Mouse (Mus musculus) liver, adult 2 months (tissue): ENCODE measurements around the gene Ahctf1. TPM values are rescaled to one million over a fixed set of nuclear protein-coding genes. Genes with fewer than 3 reads are reported as not detected.
A peak's percentile ranks its signal among the peaks of the same experiment; 100 is the strongest.
"Not testable (repeated sequence)": the region's sequence is repeated elsewhere in the genome, so short reads cannot be mapped to it uniquely, and the experiment has no call there.

Experiments
- DNase-seq: peaks from one replicate; pipeline ENCODE4 v3.0.0-alpha.2; 2011; ENCODE audit warnings: low read depth, low spot score; ENCODE audit errors: extremely low read depth
- H3K27ac ChIP-seq: fragments of 200-500 bp; replicated peaks from 2 replicates; pipeline ENCODE4 v1.5.1; 2012; ENCODE audit warnings: low read depth, mild to moderate bottlenecking, control low read depth, inconsistent platforms, low read length; ENCODE audit not compliant: insufficient read depth
- H3K27me3 ChIP-seq: fragments of 200-500 bp; 2 replicates; pipeline ENCODE4 v1.6.1; 2012; ENCODE audit warnings: mild to moderate bottlenecking, moderate library complexity, low read length, inconsistent platforms; ENCODE audit not compliant: control insufficient read depth, insufficient read depth
- H3K36me3 ChIP-seq: fragments of 200-500 bp; 2 replicates; pipeline ENCODE4 v1.6.1; 2012; ENCODE audit warnings: low read length, inconsistent platforms; ENCODE audit not compliant: control insufficient read depth, insufficient read depth
- H3K4me1 ChIP-seq: fragments of 200-500 bp; 2 replicates; pipeline ENCODE4 v1.6.1; 2011; ENCODE audit warnings: low read length; ENCODE audit not compliant: control insufficient read depth, insufficient read depth
- H3K4me3 ChIP-seq: fragments of 200-500 bp; 2 replicates; pipeline ENCODE4 v1.5.1; 2011; ENCODE audit warnings: low read depth, mild to moderate bottlenecking, control low read depth, low read length, moderate library complexity; ENCODE audit not compliant: insufficient read depth
- H3K79me2 ChIP-seq: fragments of 200-500 bp; 2 replicates; pipeline ENCODE4 v1.6.1; 2012; ENCODE audit warnings: inconsistent platforms, mild to moderate bottlenecking, low read length, moderate library complexity; ENCODE audit not compliant: control insufficient read depth, insufficient read depth
- H3K9ac ChIP-seq: fragments of 200-500 bp; 2 replicates; pipeline ENCODE4 v1.6.1; 2012; ENCODE audit warnings: low read depth, mild to moderate bottlenecking, control low read depth, inconsistent platforms, low read length
- CTCF ChIP-seq: fragments of 200-500 bp; IDR thresholded peaks from 2 replicates; pipeline ENCODE4 v1.5.1; 2011; ENCODE audit warnings: low read depth, low read length, control low read depth
- POLR2A ChIP-seq: fragments of 200-500 bp; IDR thresholded peaks from 2 replicates; pipeline ENCODE4 v1.6.1; 2011; ENCODE audit warnings: low read length, control low read depth; ENCODE audit not compliant: insufficient read depth; ENCODE audit errors: extremely low read depth
- WGBS: fragments of 180-500 bp; shearing (Covaris S2); methylation state at CpG from one replicate; pipeline ENCODE4 v1.1.7; 2018; 5-methylcytosine and 5-hydroxymethylcytosine counted together
- polyA plus RNA-seq: library from polyadenylated mRNA; depleted of rRNA; stranded (reverse); fragments of >200 nt; gene quantifications from 2 replicates; pipeline ENCODE4 v1.2.3, GENCODE M21; 2012
- total RNA-seq: library from RNA; depleted of rRNA; stranded (reverse); fragments of >200 nt; gene quantifications from 2 replicates; pipeline ENCODE4 v1.2.3, GENCODE M21; 2014

The Ahctf1 gene
- total and polyA plus RNA-seq, 2 experiments: 5.2 to 34.3 TPM

DNA sequence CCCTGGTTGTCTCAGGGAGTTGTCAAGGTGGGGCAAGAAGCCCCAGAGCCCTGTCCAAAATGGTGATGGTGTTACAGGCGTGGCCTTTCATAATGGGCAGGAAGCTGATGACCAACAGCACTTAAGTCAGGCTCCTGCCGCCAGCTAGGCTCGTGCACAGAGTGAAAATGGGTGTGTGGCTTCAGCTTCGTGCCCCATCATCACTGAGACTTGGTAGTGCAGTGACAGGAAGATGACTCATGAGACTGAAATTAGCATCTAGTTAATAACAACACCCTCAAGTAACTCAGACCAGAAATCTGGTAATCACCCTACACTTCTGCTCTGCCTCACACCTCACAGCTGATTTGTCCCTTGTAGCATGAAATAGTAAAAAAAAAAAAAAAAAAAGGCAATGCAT lies 25.4 kb upstream of the Ahctf1 start:
- 81% methylated on average over 4 of the region's 4 CpGs for WGBS
- no peak for TF ChIP-seq CTCF
- no peak for TF ChIP-seq POLR2A
- H3K79me2 ChIP-seq: no peaks in the 10 kb centered on the region
- H3K27ac ChIP-seq: no peak overlapping the region
- H3K36me3 ChIP-seq: no peaks in the 10 kb centered on the region
- no peaks in the 10 kb centered on the region for H3K27me3 ChIP-seq
- no peak overlapping the region for H3K4me3 ChIP-seq
- no peak for DNase-seq
- H3K4me1 ChIP-seq: peaks cover 6% of the 10 kb centered on the region
- H3K9ac ChIP-seq: no peak overlapping the region

DNA sequence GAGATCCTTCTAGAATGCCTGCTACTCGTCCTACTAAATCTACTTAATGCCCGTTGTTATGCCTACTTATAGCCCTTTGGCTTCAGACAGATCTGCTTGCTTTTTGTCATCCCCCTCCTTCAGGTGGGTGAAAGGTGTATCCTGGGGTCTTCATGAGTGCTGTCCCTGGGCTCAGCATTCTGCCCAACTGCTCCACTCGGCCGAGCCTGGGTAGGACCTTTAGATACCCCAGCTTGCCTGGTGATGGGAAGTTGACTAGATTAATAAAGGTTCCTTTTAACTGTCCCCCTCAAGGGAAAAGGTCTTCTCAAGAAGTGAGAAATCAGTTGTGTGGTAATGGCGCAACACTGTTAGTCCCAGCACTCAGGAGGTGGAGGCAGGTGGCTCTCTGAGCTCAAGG lies 24.6 kb upstream of the Ahctf1 start:
- WGBS: 93% methylated on average over 5 of the region's 5 CpGs

DNA sequence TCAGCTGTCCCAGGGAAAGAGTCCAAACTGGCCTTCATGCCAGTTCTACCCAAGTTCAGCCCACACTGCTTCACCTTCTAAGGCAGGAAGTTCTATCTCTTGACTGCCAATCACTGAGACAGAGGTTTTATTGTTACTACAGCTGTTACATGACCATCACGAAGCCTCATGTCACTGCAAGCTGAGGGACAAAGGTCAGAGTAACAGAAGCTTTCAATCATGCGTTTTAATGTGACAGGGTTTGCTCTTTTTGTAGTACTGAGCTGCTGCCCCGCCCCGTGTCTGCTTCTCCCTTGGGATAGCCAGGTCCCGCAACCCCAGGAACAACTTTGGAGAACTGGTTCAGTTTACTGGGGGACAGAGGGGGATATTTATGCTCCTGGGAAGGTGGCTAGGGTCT lies 21.1 kb upstream of the Ahctf1 start:
- DNase-seq: peak; percentile 70
- 52% methylated on average over 5 of the region's 5 CpGs for WGBS
- H3K79me2 ChIP-seq: no peaks in the 10 kb centered on the region

More for the DNA sequence above, 24.6 kb upstream of the Ahctf1 start:
- Histone ChIP-seq H3K4me3 (no peak overlapping the region), H3K9ac (no peak overlapping the region), H3K27me3 (no peaks in the 10 kb centered on the region), H3K4me1 (peaks cover 4% of the 10 kb centered on the region; the same call in 1 of the 2 replicates), H3K79me2 (no peaks in the 10 kb centered on the region), H3K36me3 (no peaks in the 10 kb centered on the region), H3K27ac (no peak overlapping the region)
- TF ChIP-seq CTCF: no peak
- no peak for TF ChIP-seq POLR2A
- no peak for DNase-seq

DNA sequence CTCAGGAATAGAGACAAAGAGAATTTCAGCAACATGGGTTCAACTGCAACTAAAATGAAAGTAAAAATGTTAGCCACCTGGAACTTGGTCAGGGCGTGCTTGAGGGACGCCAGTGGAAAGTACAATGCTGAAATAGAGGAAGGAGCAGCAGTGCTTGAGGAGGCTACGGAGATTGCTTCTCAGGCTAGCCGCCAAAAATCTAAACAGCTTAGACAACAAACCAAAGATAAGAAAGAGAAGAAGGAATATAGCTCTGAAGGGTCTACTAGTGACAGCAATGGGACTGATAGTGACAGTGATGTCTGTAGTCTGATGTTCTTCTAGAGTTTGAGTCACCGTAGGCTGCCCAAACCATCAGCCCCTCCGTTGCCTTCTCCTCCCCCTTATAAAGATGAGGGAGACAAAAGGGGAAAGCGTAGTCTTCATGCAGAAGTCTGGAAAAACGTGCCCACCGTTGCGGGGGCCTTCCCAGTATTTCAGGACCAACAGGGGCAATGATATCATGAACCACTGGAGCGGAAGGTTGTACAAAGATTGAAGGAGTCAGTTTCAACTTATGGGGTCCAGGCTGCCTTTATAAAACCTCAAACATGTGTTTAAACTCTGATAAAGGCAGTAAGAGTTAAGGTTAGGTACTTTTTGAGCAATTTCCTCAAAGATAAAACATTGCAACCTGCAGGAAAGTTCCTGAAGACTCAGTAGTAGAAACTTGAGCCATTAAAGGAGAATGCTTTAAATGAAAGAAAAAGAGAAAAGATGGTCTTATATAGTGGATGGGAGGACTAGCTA lies 15.2 kb upstream of the Ahctf1 start:
- H3K27ac ChIP-seq, DNase-seq, H3K9ac ChIP-seq, H3K36me3 ChIP-seq, H3K79me2 ChIP-seq, H3K4me3 ChIP-seq, H3K27me3 ChIP-seq, H3K4me1 ChIP-seq: not testable (repeated sequence)
- 90% methylated on average over 11 of the region's 11 CpGs for WGBS

More for the DNA sequence above, 21.1 kb upstream of the Ahctf1 start:
- Histone ChIP-seq H3K27me3 (no peaks in the 10 kb centered on the region), H3K4me3 (no peak overlapping the region), H3K27ac (no peak overlapping the region), H3K36me3 (no peaks in the 10 kb centered on the region), H3K9ac (no peak overlapping the region), H3K4me1 (peaks cover 4% of the 10 kb centered on the region; the same call in 1 of the 2 replicates)
- TF ChIP-seq CTCF (no peak), POLR2A (no peak)

DNA sequence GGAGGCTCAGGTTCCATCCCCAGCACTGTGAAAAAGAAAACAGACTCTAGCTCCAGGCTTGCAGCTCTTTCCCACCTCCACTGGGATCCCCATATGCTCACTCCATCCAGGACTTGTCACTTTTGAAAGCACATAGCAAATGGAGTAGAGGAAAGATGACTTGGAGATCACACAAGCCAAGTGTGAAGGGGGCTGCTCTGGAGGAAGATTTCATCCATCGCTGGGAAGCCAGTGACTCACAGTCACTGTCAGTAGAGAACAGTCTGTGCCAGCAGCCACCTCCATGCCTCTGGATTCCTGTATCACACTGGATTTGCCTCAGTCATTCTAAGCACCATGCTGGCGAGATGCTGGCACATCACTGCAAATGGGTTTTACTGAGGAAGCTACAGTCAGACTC lies 11.1 kb upstream of the Ahctf1 start:
- H3K27ac ChIP-seq: no peak overlapping the region
- H3K27me3 ChIP-seq: no peaks in the 10 kb centered on the region
- no peak for DNase-seq
- TF ChIP-seq POLR2A: no peak
- TF ChIP-seq CTCF: no peak
- WGBS: 94% methylated on average over 2 of the region's 2 CpGs
- no peak overlapping the region for H3K4me3 ChIP-seq
- H3K9ac ChIP-seq: no peak overlapping the region
- H3K4me1 ChIP-seq: no peaks in the 10 kb centered on the region
- no peaks in the 10 kb centered on the region for H3K79me2 ChIP-seq
- no peaks in the 10 kb centered on the region for H3K36me3 ChIP-seq

DNA sequence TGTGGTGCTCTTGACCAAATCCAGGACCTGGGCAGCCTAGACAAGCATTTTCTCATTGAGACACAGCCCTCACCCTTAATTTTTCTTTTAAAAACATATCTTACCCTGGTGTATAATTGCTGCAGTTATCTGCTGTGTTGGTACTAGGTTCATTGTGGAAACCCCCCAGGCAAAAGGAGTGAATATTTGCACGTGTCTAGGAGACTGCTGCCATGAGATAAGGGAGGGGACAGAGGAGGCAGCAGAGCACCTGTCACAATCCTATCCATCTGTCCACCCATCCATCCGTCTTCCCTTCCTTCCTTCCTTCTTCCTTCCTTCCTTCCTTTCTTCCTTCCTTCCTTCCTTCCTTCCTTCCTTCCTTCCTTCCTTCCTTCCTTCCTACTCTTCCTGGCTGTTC lies 9.9 kb upstream of the Ahctf1 start:
- Histone ChIP-seq H3K4me1 (no peaks in the 10 kb centered on the region), H3K27me3 (no peaks in the 10 kb centered on the region), H3K27ac (no peak overlapping the region), H3K36me3 (no peaks in the 10 kb centered on the region), H3K9ac (no peak overlapping the region), H3K4me3 (no peak overlapping the region), H3K79me2 (no peaks in the 10 kb centered on the region)
- no peak for TF ChIP-seq CTCF
- no peak for TF ChIP-seq POLR2A
- no peak for DNase-seq
- WGBS: 60% methylated on average over 2 of the region's 2 CpGs
